Mouse (Mus musculus) lung, postnatal 4 days (tissue): ENCODE data around the gene Apoa2.

Experiments
- DNase-seq, 2 experiments: peaks; one replicate each; pipeline ENCODE4 v3.0.0; 2021

Gene Apoa2

GRCm38 (mm10) chr1:171224857-171225256, at the start of gene Apoa2:
TSS of gene Apoa2 (plus strand) at chr1:171225054.
- DNase-seq = no peak

- no peak for DNase-seq
Measured at GRCm38 (mm10) chr1:171179487-171180171, 45.2 kb upstream of the Apoa2 start.

GRCm38 (mm10) chr1:171183025-171183424, 41.8 kb upstream of the Apoa2 start:
- no peak for DNase-seq

- peak in 1 of 2 experiments; percentile 18 for DNase-seq
Measured at GRCm38 (mm10) chr1:171183620-171184019, 41.2 kb upstream of the Apoa2 start.

- peak; percentile 67 to 77 for DNase-seq
Measured at GRCm38 (mm10) chr1:171184314-171184713, 40.5 kb upstream of the Apoa2 start.

- no peak for DNase-seq
Measured at GRCm38 (mm10) chr1:171185655-171186054, 39.2 kb upstream of the Apoa2 start.

- no peak for DNase-seq
Measured at GRCm38 (mm10) chr1:171187851-171188700, 36.8 kb upstream of the Apoa2 start.

GRCm38 (mm10) chr1:171189046-171189445, 35.8 kb upstream of the Apoa2 start:
- no peak for DNase-seq

- DNase-seq = no peak
Measured at GRCm38 (mm10) chr1:171189476-171190114, 35.3 kb upstream of the Apoa2 start.

- DNase-seq = no peak
Measured at GRCm38 (mm10) chr1:171190832-171191231, 34.0 kb upstream of the Apoa2 start.

GRCm38 (mm10) chr1:171192283-171192682, 32.6 kb upstream of the Apoa2 start:
- DNase-seq = no peak

GRCm38 (mm10) chr1:171193093-171193840, 31.6 kb upstream of the Apoa2 start:
- no peak for DNase-seq

- no peak for DNase-seq
Measured at GRCm38 (mm10) chr1:171193911-171194830, 30.7 kb upstream of the Apoa2 start.

GRCm38 (mm10) chr1:171195046-171195822, 29.6 kb upstream of the Apoa2 start:
- no peak for DNase-seq

- peak; percentile 43 to 67 for DNase-seq
Measured at GRCm38 (mm10) chr1:171195887-171196397, 28.9 kb upstream of the Apoa2 start, which contains the start of gene Pcp4l1. TSS of gene Pcp4l1 (minus strand) at chr1:171196268.

- no peak for DNase-seq
Measured at GRCm38 (mm10) chr1:171199532-171199931, 25.3 kb upstream of the Apoa2 start.

GRCm38 (mm10) chr1:171200769-171201168, 24.1 kb upstream of the Apoa2 start:
- DNase-seq = no peak

GRCm38 (mm10) chr1:171203471-171204248, 21.2 kb upstream of the Apoa2 start:
- DNase-seq = no peak

GRCm38 (mm10) chr1:171204249-171204644, 20.6 kb upstream of the Apoa2 start:
- DNase-seq = no peak
